Mouse (Mus musculus) thymus, adult 2 months (tissue): Measurements from ENCODE around the gene Selenon.

ENCODE experiments used
- CTCF ChIP-seq: fragments of 200-500 bp; IDR thresholded peaks from 2 replicates; pipeline ENCODE4 v1.5.1; 2012; ENCODE audit warnings: mild to moderate bottlenecking, control low read depth, low read length, moderate library complexity, borderline replicate concordance; ENCODE audit not compliant: control insufficient read depth, poor library complexity, insufficient read depth; ENCODE audit errors: extremely low read depth
- POLR2A ChIP-seq: fragments of 200-500 bp; IDR thresholded peaks from 2 replicates; pipeline ENCODE4 v1.6.1; 2012; ENCODE audit warnings: mild to moderate bottlenecking, low read length, control low read depth, moderate library complexity; ENCODE audit not compliant: control insufficient read depth, poor library complexity, insufficient read depth; ENCODE audit errors: extremely low read depth

- TF ChIP-seq CTCF (no peak), POLR2A (no peak)
Measured at GRCm38 (mm10) chr4:134518541-134518940, 33.4 kb downstream of the Selenon start.
